Comparison of ENCODE assay signal across 8 mouse cellular contexts in genomic region chr7:38227900-38228298, GRCm38 (mm10). TPM values are rescaled to one million over a fixed set of nuclear protein-coding genes. Genes with fewer than 3 reads are reported as not detected.
A peak's percentile ranks its signal among the peaks of the same experiment; 100 is the strongest.
DNase-seq lines count a peak whose midpoint lies in the region; ATAC-seq and TF ChIP-seq lines count a peak whose summit lies in the region.

Gene Plekhf1 (minus strand): TSS chr7:38228016.

- H3K4me1 ChIP-seq in lung, embryonic 14.5 days (ENCODE audit: insufficient read depth), result 0 out of 2 replicates have a peak, but pooled peaks cover 2% of the 10 kb centered on the region

- H3K4me2 ChIP-seq in lung, embryonic 14.5 days, result peak within 1 kb of the TSS; percentile 73

- peak within 1 kb of the TSS; percentile 82 for H3K27ac ChIP-seq in lung, embryonic 14.5 days (ENCODE audit: low read depth)

- H3K9me3 ChIP-seq in lung, embryonic 14.5 days (ENCODE audit: low read depth, low read length), result no peaks in the 10 kb centered on the region

- TF ChIP-seq CTCF in lung, embryonic 14.5 days (IDR thresholded peaks at IDR 0.05; ENCODE audit: low read depth), result no peak

- 0 out of 2 replicates have a peak, but pooled peaks cover 3% of the 10 kb centered on the region for H3K27me3 ChIP-seq in lung, embryonic 14.5 days (ENCODE audit: insufficient read depth, low read length)

- under 1% methylated on average over 36 of the region's 36 CpGs for WGBS in lung, embryonic 14.5 days

- peak within 1 kb of the TSS; percentile 64 for H3K9ac ChIP-seq in lung, embryonic 14.5 days

- no peaks in the 10 kb centered on the region for H3K36me3 ChIP-seq in lung, embryonic 14.5 days (ENCODE audit: insufficient read depth)

- peak; percentile 95 to 96 for ATAC-seq in hematopoietic stem cell, adult 5-6 weeks (replicated peaks in 1 of 2; ENCODE audit: insufficient read depth in 1 of 2, low FRiP score in 2 of 2, low TSS enrichment in 1 of 2, low read depth in 1 of 2, poor library complexity in 2 of 2, severe bottlenecking in 2 of 2)
- peak; percentile 93 for ATAC-seq in lung, embryonic 14.5 days (ENCODE audit: insufficient read depth)
- ATAC-seq in neutrophil, adult 5-6 weeks (ENCODE audit: extremely low read depth, insufficient number of reproducible peaks, low FRiP score, poor library complexity, severe bottlenecking), result peak; percentile 54; the same call in 1 of the 2 replicates

- peak within 1 kb of the TSS; percentile 60 for H3K4me3 ChIP-seq in lung, embryonic 14.5 days (ENCODE audit: low read depth, low read length)

- DNase-seq in MN1 (ENCODE audit: low spot score), result peak; percentile 83
- DNase-seq in cerebellum, adult 8-10 months, result peak; percentile 94
- peak; percentile 91 for DNase-seq in forelimb bud, embryonic 11.5 days (ENCODE audit: low read depth, low spot score)
- DNase-seq in layer of hippocampus, adult 8-10 months (ENCODE audit: low spot score in 2 of 2), result peak; percentile 67 to 78
- DNase-seq in lung, embryonic 14.5 days, result peak; percentile 98
- peak; percentile 92 for DNase-seq in testis, postnatal 14 days (ENCODE audit: low spot score)

RNA-seq across cellular contexts. Expression of gene Plekhf1, which starts in this region (rescaled TPM):
- total RNA-seq in hematopoietic stem cell, adult 5-6 weeks (2017), result 0.69 and 1.4 TPM in 2 replicates
- 1 to 10 TPM; 1.3 to 2.8 (median 2.5) TPM for total RNA-seq in layer of hippocampus, adult 8-10 months (2022)
- polyA plus RNA-seq in lung, embryonic 14.5 days (2014; fragmentation: Nextera tagmentation; extraction: Ambion mirVana), result 4.5 and 4.7 TPM in 2 replicates
- total RNA-seq in neutrophil, adult 5-6 weeks (2017), result 0.23 and 0.25 TPM in 2 replicates

Comparison
In these comparisons a context has a peak if more than half of its experiments do, and no peak if none do; other contexts are left out.
1. Peak in every context shown above with its lines: DNase-seq, ATAC-seq, H3K4me3 ChIP-seq and H3K27ac ChIP-seq.
2. Peak in ATAC-seq in neutrophil, adult 5-6 weeks; RNA of the gene not detected or under 1 TPM.